ENCODE assay signal across 29 mouse cellular contexts in the genomic region with DNA sequence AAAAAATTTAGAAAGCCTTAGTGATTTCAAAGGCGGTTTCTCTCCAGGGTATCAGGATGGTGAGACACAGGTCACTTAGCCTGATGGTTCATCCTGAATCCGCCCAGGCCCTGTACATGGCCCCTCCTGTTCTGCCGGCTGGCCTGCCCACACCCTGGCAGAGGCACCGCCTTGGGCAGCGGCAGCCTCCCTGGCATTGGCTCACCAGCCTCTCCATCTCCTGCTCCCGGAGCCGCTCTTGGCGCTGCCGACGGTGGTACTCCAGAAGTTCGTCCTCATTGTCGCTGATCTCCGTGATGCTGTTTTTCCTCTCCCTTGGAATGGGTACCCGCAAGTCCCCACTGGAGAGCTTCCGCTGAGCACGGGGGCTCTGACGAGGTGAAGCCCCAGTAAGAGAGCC. TPM values are rescaled to one million over a fixed set of nuclear protein-coding genes. Genes with fewer than 3 reads are reported as not detected.
A peak's percentile ranks its signal among the peaks of the same experiment; 100 is the strongest.
DNase-seq lines count a peak whose midpoint lies in the region; ATAC-seq and TF ChIP-seq lines count a peak whose summit lies in the region.
"Had no signal": no experiment of that assay in that cellular context is flagged by ENCODE, and none has a peak within 500 bp of the region (broad histone marks: within the 10 kb centered on the region; RNA-seq: fewer than 3 reads in every experiment).

No protein-coding gene starts in this region.

- 0 out of 2 replicates have a peak, but pooled peaks cover 3% of the 10 kb centered on the region for H3K36me3 ChIP-seq in liver, postnatal 0 days (replicated peaks; ENCODE audit: insufficient read depth, low read length)
- H3K36me3 ChIP-seq: liver, embryonic 15.5 days had no signal

- peak; percentile 69 for DNase-seq in cerebellum, adult 11 months
- DNase-seq in cerebellum, postnatal 4 days (ENCODE audit: low spot score in 2 of 2) = no peak
- no peak for DNase-seq in layer of hippocampus, adult 2 months (ENCODE audit: low spot score in 2 of 2)
- no peak for DNase-seq in layer of hippocampus, adult 8-10 months (ENCODE audit: low spot score in 2 of 2)
- DNase-seq in cerebellum, adult 8-10 months = peak; percentile 66
- peak; percentile 65 to 75 for DNase-seq in cerebellum, postnatal 36 days
- no peak for DNase-seq in frontal cortex, postnatal 25 days (ENCODE audit: low spot score in 2 of 2)
- DNase-seq in liver, postnatal 0 days = no peak
- DNase-seq: adrenal gland, postnatal 36 days; kidney, adult 9 months; kidney, postnatal 14 days; layer of hippocampus, adult 9-11 months; liver had no signal

- no peak overlapping the region for H3K4me2 ChIP-seq in liver, postnatal 0 days (ENCODE audit: low read depth, low read length)
- H3K4me2 ChIP-seq: heart, embryonic 11.5 days; liver, embryonic 15.5 days; midbrain, embryonic 15.5 days; neural tube, embryonic 15.5 days had no signal

- ATAC-seq in liver, postnatal 0 days = no peak
- ATAC-seq: forebrain, embryonic 16.5 days; hindbrain, postnatal 0 days; intestine, embryonic 16.5 days; lung, postnatal 0 days; midbrain, embryonic 15.5 days had no signal

- H3K4me1 ChIP-seq in liver, postnatal 0 days (ENCODE audit: insufficient read depth) = no peaks in the 10 kb centered on the region; the same call in 1 of the 2 replicates

- H3K27ac ChIP-seq in layer of hippocampus, adult 2 months = peak overlapping the region; percentile 91; the same call in 1 of the 2 replicates
- H3K27ac ChIP-seq in liver, postnatal 0 days (ENCODE audit: low read depth) = no peak overlapping the region
- H3K27ac ChIP-seq: forebrain, embryonic 10.5 days; hindbrain, embryonic 10.5 days; hindbrain, postnatal 0 days; left cerebral cortex, adult 2 months; limb, embryonic 10.5 days; liver, embryonic 15.5 days; macrophage; midbrain, embryonic 15.5 days; neural tube, embryonic 15.5 days had no signal

- 86% methylated on average over 15 of the region's 17 CpGs for WGBS in liver, postnatal 0 days (ENCODE audit: insufficient replicate concordance)

- H3K27me3 ChIP-seq in liver, postnatal 0 days (ENCODE audit: insufficient read depth, low read length) = no peaks in the 10 kb centered on the region
- H3K27me3 ChIP-seq: midbrain, embryonic 15.5 days; neural tube, embryonic 15.5 days had no signal

- peak overlapping the region; percentile 26; the same call in 1 of the 2 replicates for H3K4me3 ChIP-seq in layer of hippocampus, adult 2 months
- H3K4me3 ChIP-seq in liver, postnatal 0 days (ENCODE audit: low read depth, low read length) = no peak overlapping the region
- H3K4me3 ChIP-seq: forebrain, embryonic 10.5 days; hindbrain, embryonic 10.5 days; left cerebral cortex, adult 2 months; limb, embryonic 10.5 days; liver, embryonic 15.5 days; midbrain, embryonic 15.5 days; neural tube, embryonic 15.5 days had no signal

- no peak overlapping the region for H3K9ac ChIP-seq in liver, postnatal 0 days (replicated peaks)
- H3K9ac ChIP-seq: liver, embryonic 15.5 days; midbrain, embryonic 15.5 days; neural tube, embryonic 15.5 days had no signal

- TF ChIP-seq EP300 in liver, postnatal 0 days (IDR thresholded peaks at IDR 0.05; ENCODE audit: low read depth) = no peak

- TF ChIP-seq CTCF in layer of hippocampus, adult 2 months (conservative IDR thresholded peaks at IDR 0.05) = no peak
- no peak for TF ChIP-seq CTCF in liver, postnatal 0 days (IDR thresholded peaks at IDR 0.05; ENCODE audit: low read depth)

- H3K9me3 ChIP-seq in liver, postnatal 0 days (ENCODE audit: low read length) = no peaks in the 10 kb centered on the region
- H3K9me3 ChIP-seq: forebrain, embryonic 10.5 days; hindbrain, embryonic 10.5 days; limb, embryonic 10.5 days; liver, embryonic 15.5 days; midbrain, embryonic 15.5 days; neural tube, embryonic 15.5 days had no signal

RNA-seq across cellular contexts. Expression of a gene that starts 19.9 kb away (rescaled TPM):
- 10 to 100 TPM; 71.8 to 86.4 TPM for total RNA-seq in layer of hippocampus, adult 2 months (2021)
- total RNA-seq in layer of hippocampus, adult 8-10 months (2022) = 100 to 1,000 TPM in 2 of 4 experiments, 10 to 100 TPM in 2; 84.1 to 114 (median 102) TPM
- polyA plus RNA-seq in liver, postnatal 0 days (2015; fragmentation: Nextera tagmentation; extraction: Ambion mirVana) = 1.5 and 2.2 TPM in 2 replicates

RNA-seq across cellular contexts. Expression of a gene that starts 42.1 kb away (rescaled TPM):
- total RNA-seq in layer of hippocampus, adult 2 months (2021) = under 1 TPM in 1 of 2 experiments, not detected in 1; 0.18 TPM
- not detected for total RNA-seq in layer of hippocampus, adult 8-10 months (2022)
- 0.94 and 1.4 TPM in 2 replicates for polyA plus RNA-seq in liver, postnatal 0 days (2015; fragmentation: Nextera tagmentation; extraction: Ambion mirVana)
- total RNA-seq: adrenal gland, postnatal 36 days; gastrocnemius, postnatal 4 days; hindbrain, postnatal 0 days had no signal
- polyA plus RNA-seq: embryonic facial prominence, embryonic 11.5 days; forebrain, embryonic 10.5 days; forebrain, embryonic 16.5 days; heart, embryonic 11.5 days; heart, postnatal 0 days; hindbrain, embryonic 10.5 days; hindbrain, postnatal 0 days; limb, embryonic 10.5 days; liver, embryonic 15.5 days; lung, postnatal 0 days; macrophage; midbrain, embryonic 15.5 days; neural tube, embryonic 15.5 days had no signal

RNA-seq across cellular contexts. Expression of a gene that starts 52.5 kb away (rescaled TPM):
- 100 to 1,000 TPM in 1 of 2 experiments, 10 to 100 TPM in 1; 100.0 to 103 TPM for total RNA-seq in layer of hippocampus, adult 2 months (2021)
- total RNA-seq in layer of hippocampus, adult 8-10 months (2022) = 100 to 1,000 TPM in 2 of 4 experiments, 10 to 100 TPM in 2; 94.1 to 110 (median 101) TPM
- polyA plus RNA-seq in liver, postnatal 0 days (2015; fragmentation: Nextera tagmentation; extraction: Ambion mirVana) = 53.5 and 58.4 TPM in 2 replicates

RNA-seq across cellular contexts. Expression of a gene that starts 52.6 kb away (rescaled TPM):
- 10 to 100 TPM; 73.9 to 84.9 TPM for total RNA-seq in layer of hippocampus, adult 2 months (2021)
- 10 to 100 TPM; 67.4 to 77.6 (median 70.5) TPM for total RNA-seq in layer of hippocampus, adult 8-10 months (2022)
- polyA plus RNA-seq in liver, postnatal 0 days (2015; fragmentation: Nextera tagmentation; extraction: Ambion mirVana) = 23.6 and 24.5 TPM in 2 replicates

Comparison
In these comparisons a context has a peak if more than half of its experiments do, and no peak if none do; other contexts are left out.
1. DNase-seq: peak in cerebellum, adult 11 months (single experiment), cerebellum, adult 8-10 months (single experiment) and cerebellum, postnatal 36 days (2 of 2); none in cerebellum, postnatal 4 days (0 of 2), layer of hippocampus, adult 2 months (0 of 2), layer of hippocampus, adult 8-10 months (0 of 2), frontal cortex, postnatal 25 days (0 of 2) and liver, postnatal 0 days (single experiment).